Mouse (Mus musculus): ENCODE results near the gene Snx14. TPM values are rescaled to one million over a fixed set of nuclear protein-coding genes. Genes with fewer than 3 reads are reported as not detected.
A peak's percentile ranks its signal among the peaks of the same experiment; 100 is the strongest.
"Not testable (repeated sequence)": the region's sequence is repeated elsewhere in the genome, so short reads cannot be mapped to it uniquely, and the experiment has no call there.

The Snx14 gene
- 35.4 and 37.4 TPM in 2 replicates for polyA plus RNA-seq (2015; fragmentation: Nextera tagmentation; extraction: Ambion mirVana)

DNA sequence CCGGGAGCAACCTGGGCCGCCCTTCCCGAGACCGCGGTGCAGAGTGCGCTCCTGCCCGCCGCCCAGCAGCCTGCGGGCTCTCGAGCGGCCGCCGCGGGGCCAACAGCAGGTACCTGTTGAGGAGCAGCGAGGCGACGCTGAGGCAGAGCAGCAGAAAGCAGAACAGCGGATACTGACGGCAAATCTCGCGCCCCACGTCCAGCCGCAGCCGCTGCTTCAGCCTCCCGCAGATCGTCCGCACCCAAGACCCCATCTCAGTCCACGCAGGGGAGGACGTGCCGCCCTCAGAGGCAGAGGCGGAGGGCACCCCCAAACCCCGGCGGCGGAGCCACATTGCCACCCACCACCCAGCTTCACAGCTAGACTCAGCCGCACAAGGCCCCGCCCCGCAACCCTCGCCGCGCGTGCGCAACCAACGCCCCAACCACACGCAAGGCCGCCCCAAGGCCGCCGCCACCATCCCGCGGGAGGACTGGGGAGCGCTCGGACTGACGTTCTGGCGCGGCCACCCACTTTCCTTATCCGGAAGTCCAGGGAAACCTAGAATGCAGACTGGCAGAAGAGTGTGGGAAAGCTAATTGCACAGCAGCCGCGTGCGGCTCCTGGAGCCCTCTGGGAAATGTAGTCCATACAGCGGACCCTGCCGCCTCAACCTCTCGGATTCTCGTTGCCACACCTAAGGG lies at the start of gene Snx14:
TSS of gene Snx14 (minus strand) at position 404 of the 683 bp plus-strand sequence.
- peak within 1 kb of the TSS; percentile 96 for H3K27ac ChIP-seq (ENCODE audit: low read length)
- H3K4me2 ChIP-seq (ENCODE audit: low read depth, low read length) = peak within 1 kb of the TSS; percentile 78
- H3K4me1 ChIP-seq (ENCODE audit: control insufficient read depth, insufficient read depth, low read length) = peaks cover 7% of the 10 kb centered on the region
- H3K9me3 ChIP-seq (ENCODE audit: control insufficient read depth, low read length) = no peaks in the 10 kb centered on the region
- H3K36me3 ChIP-seq (ENCODE audit: control insufficient read depth, insufficient read depth, low read length) = no peaks in the 10 kb centered on the region
- WGBS = under 1% methylated on average over 62 of the region's 62 CpGs
- H3K4me3 ChIP-seq (ENCODE audit: low read length) = peak within 1 kb of the TSS; percentile 86
- H3K27me3 ChIP-seq (replicated peaks; ENCODE audit: control insufficient read depth, insufficient read depth, low read length) = no peaks in the 10 kb centered on the region
- H3K9ac ChIP-seq (ENCODE audit: low read depth, low read length) = peak within 1 kb of the TSS; percentile 87
- ATAC-seq = peak; percentile 98

DNA sequence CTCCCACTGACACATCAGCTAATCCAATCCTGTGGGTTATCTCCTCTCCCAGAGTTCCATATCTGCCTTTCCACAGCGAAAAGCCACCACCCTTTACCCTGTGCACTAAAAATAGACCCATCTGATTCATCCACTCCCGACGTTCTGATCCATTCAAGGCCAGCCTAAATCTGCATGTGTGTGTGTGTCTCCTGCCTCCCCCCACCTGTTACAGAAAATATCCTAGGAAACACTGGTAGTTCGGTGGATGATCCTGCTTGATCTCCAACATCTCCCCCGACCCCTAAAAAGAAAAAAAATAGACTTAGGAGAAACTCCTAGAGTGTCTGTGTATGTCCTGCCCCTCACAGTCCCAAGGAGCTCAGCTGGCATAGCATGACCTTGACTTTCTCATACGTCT lies 45.8 kb upstream of the Snx14 start:
- no peak overlapping the region for H3K4me3 ChIP-seq (ENCODE audit: low read length)
- H3K4me1 ChIP-seq (ENCODE audit: control insufficient read depth, insufficient read depth, low read length) = peaks cover 10% of the 10 kb centered on the region; the same call in 1 of the 2 replicates
- H3K27me3 ChIP-seq (replicated peaks; ENCODE audit: control insufficient read depth, insufficient read depth, low read length) = no peaks in the 10 kb centered on the region
- no peak overlapping the region for H3K27ac ChIP-seq (ENCODE audit: low read length)
- no peaks in the 10 kb centered on the region for H3K36me3 ChIP-seq (ENCODE audit: control insufficient read depth, insufficient read depth, low read length)
- H3K4me2 ChIP-seq (ENCODE audit: low read depth, low read length) = no peak overlapping the region
- H3K9me3 ChIP-seq (ENCODE audit: control insufficient read depth, low read length) = no peaks in the 10 kb centered on the region
- WGBS = 46% methylated on average over 6 of the region's 6 CpGs
- no peak overlapping the region for H3K9ac ChIP-seq (ENCODE audit: low read depth, low read length)
- no peak for ATAC-seq

GRCm38 (mm10) chr9:88482829-88483396 lies 44.2 kb upstream of the Snx14 start:
- peak overlapping the region; percentile 95 for H3K4me3 ChIP-seq (ENCODE audit: low read length)
- no peak for ATAC-seq
- WGBS = under 1% methylated on average over 43 of the region's 52 CpGs

DNA sequence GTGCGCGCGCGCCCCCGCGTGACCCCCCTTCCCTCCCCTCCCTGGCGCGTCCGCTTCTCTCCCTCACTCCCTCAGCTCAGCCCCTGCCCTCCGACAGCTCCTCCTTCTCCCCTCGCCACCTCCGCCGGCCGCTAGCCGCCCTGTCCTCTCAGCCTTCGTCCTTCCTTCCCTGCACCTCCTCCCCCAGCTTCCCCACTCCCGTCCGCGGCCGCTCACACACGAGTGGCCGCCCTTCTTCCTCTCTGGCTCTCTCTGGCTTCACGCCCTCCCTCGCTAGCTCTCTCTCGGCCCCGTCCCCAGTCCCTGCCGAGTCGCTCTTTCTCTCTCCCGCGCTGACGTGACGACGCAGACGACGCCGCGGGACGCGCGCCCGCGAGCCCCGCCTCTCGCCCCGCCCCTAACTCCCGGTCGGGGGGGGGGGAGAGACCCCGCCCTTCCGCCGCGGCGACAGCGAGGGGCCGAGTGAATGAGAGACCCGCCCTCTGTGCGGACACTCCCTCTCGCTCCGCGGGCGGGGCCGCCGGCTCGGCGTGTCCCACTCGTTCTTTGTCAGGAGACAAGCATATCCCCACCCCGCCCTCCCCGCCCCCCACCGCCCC lies 43.6 kb upstream of the Snx14 start, which contains the start of gene Syncrip:
TSS of gene Syncrip (minus strand) at position 345 of the 599 bp plus-strand sequence.
- H3K9me3 ChIP-seq (ENCODE audit: control insufficient read depth, low read length) = not testable (repeated sequence)
- peak; percentile 95 for ATAC-seq
- WGBS = under 1% methylated on average over 38 of the region's 68 CpGs

More at GRCm38 (mm10) chr9:88482829-88483396, 44.2 kb upstream of the Snx14 start:
- Histone ChIP-seq H3K36me3 (ENCODE audit: control insufficient read depth, insufficient read depth, low read length) (no peaks in the 10 kb centered on the region), H3K9ac (ENCODE audit: low read depth, low read length) (peak overlapping the region; percentile 93), H3K27ac (ENCODE audit: low read length) (peak overlapping the region; percentile 97), H3K4me2 (ENCODE audit: low read depth, low read length) (peak overlapping the region; percentile 62), H3K9me3 (ENCODE audit: control insufficient read depth, low read length) (no peaks in the 10 kb centered on the region), H3K4me1 (ENCODE audit: control insufficient read depth, insufficient read depth, low read length) (peaks cover 10% of the 10 kb centered on the region; the same call in 1 of the 2 replicates), H3K27me3 (replicated peaks; ENCODE audit: control insufficient read depth, insufficient read depth, low read length) (no peaks in the 10 kb centered on the region)

GRCm38 (mm10) chr9:88481791-88482160 lies 43.0 kb upstream of the Snx14 start:
- Histone ChIP-seq H3K9me3 (ENCODE audit: control insufficient read depth, low read length) (no peaks in the 10 kb centered on the region), H3K27ac (ENCODE audit: low read length) (peak overlapping the region; percentile 98), H3K4me2 (ENCODE audit: low read depth, low read length) (peak overlapping the region; percentile 68; the same call in 1 of the 2 replicates), H3K4me3 (ENCODE audit: low read length) (peak overlapping the region; percentile 95), H3K4me1 (ENCODE audit: control insufficient read depth, insufficient read depth, low read length) (peaks cover 10% of the 10 kb centered on the region; the same call in 1 of the 2 replicates), H3K27me3 (replicated peaks; ENCODE audit: control insufficient read depth, insufficient read depth, low read length) (no peaks in the 10 kb centered on the region), H3K9ac (ENCODE audit: low read depth, low read length) (peak overlapping the region; percentile 91), H3K36me3 (ENCODE audit: control insufficient read depth, insufficient read depth, low read length) (no peaks in the 10 kb centered on the region)
- under 1% methylated on average over 24 of the region's 43 CpGs for WGBS
- ATAC-seq = peak; percentile 24

More for the DNA sequence above, 43.6 kb upstream of the Snx14 start, which contains the start of gene Syncrip:
- not testable (repeated sequence) for H3K36me3 ChIP-seq (ENCODE audit: control insufficient read depth, insufficient read depth, low read length); H3K27me3 ChIP-seq (replicated peaks; ENCODE audit: control insufficient read depth, insufficient read depth, low read length); H3K4me1 ChIP-seq (ENCODE audit: control insufficient read depth, insufficient read depth, low read length)
- peak within 1 kb of the TSS; percentile 93 for H3K9ac ChIP-seq (ENCODE audit: low read depth, low read length)
- peak within 1 kb of the TSS; percentile 98 for H3K27ac ChIP-seq (ENCODE audit: low read length)
- peak within 1 kb of the TSS; percentile 68 for H3K4me2 ChIP-seq (ENCODE audit: low read depth, low read length)
- peak within 1 kb of the TSS; percentile 95 for H3K4me3 ChIP-seq (ENCODE audit: low read length)

DNA sequence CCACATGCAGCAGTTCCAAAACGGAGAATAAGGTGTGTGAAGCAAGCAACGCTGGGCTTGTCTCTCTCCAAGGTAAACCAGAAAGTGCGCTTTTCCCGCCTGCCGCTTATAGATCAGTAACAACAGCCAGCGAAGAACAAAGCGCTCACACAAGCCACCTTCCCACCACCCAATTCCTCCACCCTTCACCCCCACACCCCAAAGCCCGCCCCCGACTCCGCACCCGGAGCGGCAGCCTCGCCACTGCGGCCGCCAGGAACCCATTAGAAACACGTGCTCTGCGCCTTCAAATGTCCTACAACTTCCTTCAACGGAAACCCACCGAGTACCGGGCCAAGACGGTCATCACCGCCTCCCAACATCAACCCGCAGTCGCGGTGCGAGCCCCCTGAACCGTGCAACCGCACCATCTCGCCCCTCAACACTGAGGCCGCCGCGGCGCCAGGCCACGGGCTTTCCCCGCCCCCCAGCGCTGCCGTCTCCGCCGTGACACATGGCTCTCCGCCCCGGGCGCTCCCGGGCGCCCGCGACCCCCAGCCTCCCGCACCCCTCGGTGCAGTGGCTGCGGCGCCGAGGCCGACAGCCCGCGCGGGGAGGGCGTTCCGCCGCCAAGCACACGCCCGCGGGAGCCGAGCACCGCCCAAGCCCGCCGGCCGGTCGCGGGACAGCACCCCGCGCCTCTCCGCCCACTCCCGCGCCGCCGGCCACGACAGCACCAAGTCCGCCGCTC lies 42.5 kb upstream of the Snx14 start:
- under 1% methylated on average over 67 of the region's 78 CpGs for WGBS
- Histone ChIP-seq H3K4me2 (ENCODE audit: low read depth, low read length) (peak overlapping the region; percentile 68), H3K9me3 (ENCODE audit: control insufficient read depth, low read length) (no peaks in the 10 kb centered on the region), H3K9ac (ENCODE audit: low read depth, low read length) (peak overlapping the region; percentile 91), H3K27ac (ENCODE audit: low read length) (peak overlapping the region; percentile 98), H3K27me3 (replicated peaks; ENCODE audit: control insufficient read depth, insufficient read depth, low read length) (no peaks in the 10 kb centered on the region), H3K36me3 (ENCODE audit: control insufficient read depth, insufficient read depth, low read length) (no peaks in the 10 kb centered on the region), H3K4me1 (ENCODE audit: control insufficient read depth, insufficient read depth, low read length) (peaks cover 10% of the 10 kb centered on the region; the same call in 1 of the 2 replicates), H3K4me3 (ENCODE audit: low read length) (peak overlapping the region; percentile 95)
- peak; percentile 18 for ATAC-seq

GRCm38 (mm10) chr9:88480120-88480519 lies 41.4 kb upstream of the Snx14 start:
- WGBS = 0% methylated on average over 1 of the region's 1 CpGs
- no peaks in the 10 kb centered on the region for H3K9me3 ChIP-seq (ENCODE audit: control insufficient read depth, low read length)
- H3K4me1 ChIP-seq (ENCODE audit: control insufficient read depth, insufficient read depth, low read length) = peaks cover 10% of the 10 kb centered on the region; the same call in 1 of the 2 replicates
- peak overlapping the region; percentile 95 for H3K4me3 ChIP-seq (ENCODE audit: low read length)
- H3K27ac ChIP-seq (ENCODE audit: low read length) = no peak overlapping the region
- peak overlapping the region; percentile 91; the same call in 1 of the 2 replicates for H3K9ac ChIP-seq (ENCODE audit: low read depth, low read length)
- ATAC-seq = no peak
- H3K4me2 ChIP-seq (ENCODE audit: low read depth, low read length) = peak overlapping the region; percentile 68
- H3K27me3 ChIP-seq (replicated peaks; ENCODE audit: control insufficient read depth, insufficient read depth, low read length) = no peaks in the 10 kb centered on the region
- H3K36me3 ChIP-seq (ENCODE audit: control insufficient read depth, insufficient read depth, low read length) = no peaks in the 10 kb centered on the region

DNA sequence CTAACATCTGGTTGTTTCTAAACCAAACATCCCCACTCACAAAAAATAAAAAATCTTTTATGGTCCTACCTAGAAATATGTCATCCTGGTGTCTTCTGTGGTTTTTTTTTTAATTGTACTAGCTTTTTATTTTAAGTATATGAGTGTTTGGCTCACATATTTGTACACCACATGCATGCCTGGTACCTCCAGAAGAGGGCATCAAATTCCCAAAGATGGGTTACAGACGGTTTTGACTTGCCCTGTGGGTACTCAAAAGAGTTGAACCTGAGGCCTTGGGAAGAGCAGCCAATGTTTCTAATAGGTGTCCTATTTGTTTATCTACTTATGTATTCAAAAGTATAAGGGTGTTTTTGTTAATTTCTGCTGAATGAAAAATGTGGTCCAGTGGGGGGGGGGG lies 37.4 kb upstream of the Snx14 start:
- H3K4me1 ChIP-seq (ENCODE audit: control insufficient read depth, insufficient read depth, low read length) = peaks cover 5% of the 10 kb centered on the region; the same call in 1 of the 2 replicates
- 45% methylated on average over 1 of the region's 1 CpGs for WGBS

DNA sequence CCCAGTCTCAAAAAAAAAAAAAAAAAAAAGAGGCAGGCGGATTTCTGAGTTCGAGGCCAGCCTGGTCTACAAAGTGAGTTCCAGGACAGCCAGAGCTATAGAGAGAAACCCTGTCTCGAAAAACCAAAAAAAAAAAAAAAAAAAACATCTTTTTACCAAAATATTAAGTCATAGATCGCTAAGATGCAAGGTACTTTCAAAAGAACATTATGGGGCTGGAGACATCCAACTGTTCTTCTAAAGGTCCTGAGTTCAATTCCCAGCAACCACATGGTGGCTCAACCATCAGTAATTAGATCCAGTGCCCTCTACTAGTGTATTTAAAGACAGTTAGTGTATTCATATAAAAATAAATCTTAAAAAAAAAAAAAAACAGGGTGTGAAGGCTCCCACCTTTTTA lies 22.3 kb upstream of the Snx14 start:
- H3K9ac ChIP-seq (ENCODE audit: low read depth, low read length); H3K36me3 ChIP-seq (ENCODE audit: control insufficient read depth, insufficient read depth, low read length); H3K4me1 ChIP-seq (ENCODE audit: control insufficient read depth, insufficient read depth, low read length); ATAC-seq; H3K4me3 ChIP-seq (ENCODE audit: low read length); H3K27me3 ChIP-seq (replicated peaks; ENCODE audit: control insufficient read depth, insufficient read depth, low read length); H3K27ac ChIP-seq (ENCODE audit: low read length); H3K4me2 ChIP-seq (ENCODE audit: low read depth, low read length); H3K9me3 ChIP-seq (ENCODE audit: control insufficient read depth, low read length): not testable (repeated sequence)
- 97% methylated on average over 4 of the region's 4 CpGs for WGBS

More for the DNA sequence above, 37.4 kb upstream of the Snx14 start:
- Histone ChIP-seq H3K4me3 (ENCODE audit: low read length) (no peak overlapping the region), H3K9ac (ENCODE audit: low read depth, low read length) (no peak overlapping the region), H3K4me2 (ENCODE audit: low read depth, low read length) (no peak overlapping the region), H3K9me3 (ENCODE audit: control insufficient read depth, low read length) (no peaks in the 10 kb centered on the region), H3K27me3 (replicated peaks; ENCODE audit: control insufficient read depth, insufficient read depth, low read length) (no peaks in the 10 kb centered on the region), H3K36me3 (ENCODE audit: control insufficient read depth, insufficient read depth, low read length) (peaks cover 8% of the 10 kb centered on the region; the same call in 1 of the 2 replicates), H3K27ac (ENCODE audit: low read length) (no peak overlapping the region)
- ATAC-seq = no peak

All from intestine, embryonic 16.5 days (tissue).